Mouse (Mus musculus): ENCODE data around the gene Col17a1. TPM values are rescaled to one million over a fixed set of nuclear protein-coding genes. Genes with fewer than 3 reads are reported as not detected.

The Col17a1 gene
- polyA plus RNA-seq (2015; fragmentation: Nextera tagmentation; extraction: Ambion mirVana) = 0.32 and 0.84 TPM in 2 replicates

DNA sequence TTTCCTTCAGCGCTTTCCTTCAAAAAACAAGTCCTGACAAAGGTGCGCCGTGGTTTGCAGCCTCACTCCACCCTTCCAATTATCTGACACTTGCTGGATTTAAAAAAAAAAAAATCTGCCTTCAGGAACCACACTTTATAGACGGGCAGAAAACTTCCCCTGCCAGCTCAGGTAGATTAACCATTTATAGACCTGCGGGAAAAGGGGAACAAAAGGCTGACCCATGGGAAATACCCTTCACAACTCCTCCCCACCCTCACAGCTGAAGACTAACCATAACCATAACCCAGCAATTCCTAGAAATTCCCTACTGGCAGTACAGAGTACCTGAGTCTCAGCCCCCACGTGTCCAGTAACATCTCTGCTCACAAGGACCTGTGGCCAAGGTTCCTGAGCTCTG, at the start of gene Col17a1:
Gene Col17a1 (minus strand): TSS at position 101 of the 400 bp plus-strand sequence.
- H3K27ac ChIP-seq (ENCODE audit: low read length) = no peak within 1 kb of the TSS
- 61% methylated on average over 6 of the region's 6 CpGs for WGBS
- H3K9me3 ChIP-seq (ENCODE audit: low read length) = no peaks in the 10 kb centered on the region
- H3K36me3 ChIP-seq (ENCODE audit: insufficient read depth, low read length) = no peaks in the 10 kb centered on the region
- no peak for ATAC-seq (ENCODE audit: low FRiP score, low TSS enrichment)
- H3K4me2 ChIP-seq (replicated peaks; ENCODE audit: low read depth, low read length) = no peak within 1 kb of the TSS
- H3K4me1 ChIP-seq (ENCODE audit: insufficient read depth, low read length) = peaks cover 5% of the 10 kb centered on the region; the same call in 1 of the 2 replicates
- H3K27me3 ChIP-seq (ENCODE audit: insufficient read depth, low read length) = no peaks in the 10 kb centered on the region
- no peak within 1 kb of the TSS for H3K4me3 ChIP-seq (ENCODE audit: low read length)
- no peak within 1 kb of the TSS for H3K9ac ChIP-seq (replicated peaks; ENCODE audit: low read length)

DNA sequence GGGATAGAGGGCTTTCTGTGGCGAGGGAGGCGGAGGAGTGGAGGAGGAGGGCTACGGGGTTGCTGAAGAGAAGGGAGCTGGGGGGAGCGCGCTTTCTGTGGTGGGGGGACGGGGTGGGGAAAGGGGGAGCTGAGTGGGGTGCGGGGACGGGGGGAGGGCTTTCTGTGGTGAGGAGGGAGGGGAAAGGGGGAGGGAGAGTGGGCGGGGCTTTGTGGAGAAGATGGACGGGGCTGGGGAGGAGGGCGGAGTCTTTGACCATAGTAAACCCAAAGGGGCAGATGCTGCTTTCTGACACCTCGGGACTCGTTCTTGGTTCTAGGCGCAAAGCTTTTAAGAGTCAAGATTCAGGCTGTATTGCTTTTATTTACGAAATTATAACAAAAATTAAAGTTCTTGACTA, 40.0 kb upstream of the Col17a1 start:
- peak overlapping the region; percentile 90 for H3K27ac ChIP-seq (ENCODE audit: low read length)
- peaks cover 33% of the 10 kb centered on the region for H3K36me3 ChIP-seq (ENCODE audit: insufficient read depth, low read length)
- no peaks in the 10 kb centered on the region for H3K9me3 ChIP-seq (ENCODE audit: low read length)
- under 1% methylated on average over 12 of the region's 15 CpGs for WGBS
- H3K27me3 ChIP-seq (ENCODE audit: insufficient read depth, low read length) = no peaks in the 10 kb centered on the region
- H3K9ac ChIP-seq (replicated peaks; ENCODE audit: low read length) = peak overlapping the region; percentile 87
- ATAC-seq (ENCODE audit: low FRiP score, low TSS enrichment) = no peak; the same call in 1 of the 2 replicates
- peaks cover 12% of the 10 kb centered on the region for H3K4me1 ChIP-seq (ENCODE audit: insufficient read depth, low read length)
- peak overlapping the region; percentile 63 for H3K4me3 ChIP-seq (ENCODE audit: low read length)
- peak overlapping the region; percentile 62 for H3K4me2 ChIP-seq (replicated peaks; ENCODE audit: low read depth, low read length)

DNA sequence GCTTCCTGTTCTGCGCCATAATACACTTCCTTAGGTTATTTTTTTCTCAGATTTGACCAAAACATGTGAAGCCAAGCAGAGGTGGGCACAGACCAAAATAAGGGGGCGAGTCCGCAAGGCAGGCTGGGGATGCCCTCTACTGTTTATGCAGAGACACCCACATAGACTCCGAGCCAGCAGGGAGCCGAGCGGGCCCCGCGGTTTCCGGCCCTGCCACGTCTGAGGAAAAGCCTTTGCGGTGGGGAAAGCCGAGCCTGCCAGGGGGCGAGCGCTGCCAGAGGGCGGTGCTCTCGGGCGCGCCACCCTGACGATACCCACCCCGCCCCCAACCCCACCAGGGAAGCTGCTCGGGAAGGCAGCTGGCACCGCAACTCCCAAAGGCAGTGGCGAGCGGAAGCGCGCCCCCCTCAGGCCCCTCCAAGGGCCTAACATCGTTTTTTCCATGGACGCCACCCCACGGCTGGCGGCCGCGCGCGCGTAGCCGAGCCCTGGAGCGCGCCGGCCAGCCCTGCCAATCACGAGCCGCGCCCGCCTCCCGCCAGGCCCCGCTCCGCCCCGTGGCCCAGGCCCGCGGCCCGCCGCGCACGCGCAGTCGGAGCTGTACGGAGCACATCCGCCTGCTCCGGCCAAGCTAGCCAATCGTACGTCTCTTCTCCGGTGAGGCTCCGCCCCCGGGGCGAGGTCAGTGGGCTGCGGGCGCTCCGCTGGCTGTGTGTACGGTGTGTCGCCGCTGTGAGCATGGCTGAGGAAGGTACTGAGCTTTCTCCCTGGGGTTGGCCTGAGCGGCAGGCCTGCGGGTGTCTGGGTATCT, 39.4 kb upstream of the Col17a1 start, which contains the start of gene Sfr1:
Gene Sfr1 (plus strand): TSS at position 612 of the 811 bp plus-strand sequence.
- Histone ChIP-seq H3K36me3 (ENCODE audit: insufficient read depth, low read length) (peaks cover 30% of the 10 kb centered on the region), H3K9me3 (ENCODE audit: low read length) (no peaks in the 10 kb centered on the region), H3K4me3 (ENCODE audit: low read length) (peak within 1 kb of the TSS; percentile 63), H3K27me3 (ENCODE audit: insufficient read depth, low read length) (no peaks in the 10 kb centered on the region), H3K4me2 (replicated peaks; ENCODE audit: low read depth, low read length) (peak within 1 kb of the TSS; percentile 86), H3K9ac (replicated peaks; ENCODE audit: low read length) (peak within 1 kb of the TSS; percentile 87), H3K27ac (ENCODE audit: low read length) (peak within 1 kb of the TSS; percentile 97), H3K4me1 (ENCODE audit: insufficient read depth, low read length) (peaks cover 12% of the 10 kb centered on the region)
- WGBS = under 1% methylated on average over 71 of the region's 72 CpGs
- peak; percentile 98 for ATAC-seq (ENCODE audit: low FRiP score, low TSS enrichment)

DNA sequence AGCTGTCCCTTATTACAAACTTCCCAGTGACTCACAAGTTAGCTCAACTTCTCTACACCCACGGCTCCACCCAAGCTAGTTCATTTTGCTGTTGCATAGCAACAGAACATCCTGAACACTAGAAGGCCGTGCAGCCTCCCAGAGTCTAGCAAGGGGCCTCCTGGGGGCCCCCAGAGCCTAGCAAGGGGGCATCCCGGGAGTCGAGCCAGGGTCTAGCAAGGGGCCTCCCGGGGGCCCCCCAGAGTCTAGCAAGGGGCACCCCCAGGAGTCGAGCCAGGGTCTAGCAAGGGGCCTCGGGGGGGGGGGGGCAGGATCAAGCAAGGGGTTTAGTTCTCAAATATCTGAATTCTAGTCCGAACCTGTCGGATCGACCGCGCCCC, 38.8 kb upstream of the Col17a1 start:
- peak; percentile 75 for ATAC-seq (ENCODE audit: low FRiP score, low TSS enrichment)
- Histone ChIP-seq H3K4me1 (ENCODE audit: insufficient read depth, low read length) (peaks cover 12% of the 10 kb centered on the region), H3K4me2 (replicated peaks; ENCODE audit: low read depth, low read length) (peak overlapping the region; percentile 86), H3K9me3 (ENCODE audit: low read length) (no peaks in the 10 kb centered on the region), H3K4me3 (ENCODE audit: low read length) (peak overlapping the region; percentile 63), H3K27me3 (ENCODE audit: insufficient read depth, low read length) (no peaks in the 10 kb centered on the region), H3K9ac (replicated peaks; ENCODE audit: low read length) (peak overlapping the region; percentile 79), H3K27ac (ENCODE audit: low read length) (peak overlapping the region; percentile 97), H3K36me3 (ENCODE audit: insufficient read depth, low read length) (peaks cover 24% of the 10 kb centered on the region)
- WGBS = 0% methylated on average over 12 of the region's 12 CpGs

- Histone ChIP-seq H3K9ac (replicated peaks; ENCODE audit: low read length) (no peak overlapping the region), H3K27ac (ENCODE audit: low read length) (no peak overlapping the region), H3K4me3 (ENCODE audit: low read length) (no peak overlapping the region), H3K36me3 (ENCODE audit: insufficient read depth, low read length) (no peaks in the 10 kb centered on the region), H3K4me1 (ENCODE audit: insufficient read depth, low read length) (peaks cover 8% of the 10 kb centered on the region), H3K9me3 (ENCODE audit: low read length) (no peaks in the 10 kb centered on the region), H3K4me2 (replicated peaks; ENCODE audit: low read depth, low read length) (no peak overlapping the region), H3K27me3 (ENCODE audit: insufficient read depth, low read length) (no peaks in the 10 kb centered on the region)
- ATAC-seq (ENCODE audit: low FRiP score, low TSS enrichment) = no peak
- 63% methylated on average over 7 of the region's 7 CpGs for WGBS
Measured at GRCm38 (mm10) chr19:47725643-47726140, 33.8 kb upstream of the Col17a1 start.

DNA sequence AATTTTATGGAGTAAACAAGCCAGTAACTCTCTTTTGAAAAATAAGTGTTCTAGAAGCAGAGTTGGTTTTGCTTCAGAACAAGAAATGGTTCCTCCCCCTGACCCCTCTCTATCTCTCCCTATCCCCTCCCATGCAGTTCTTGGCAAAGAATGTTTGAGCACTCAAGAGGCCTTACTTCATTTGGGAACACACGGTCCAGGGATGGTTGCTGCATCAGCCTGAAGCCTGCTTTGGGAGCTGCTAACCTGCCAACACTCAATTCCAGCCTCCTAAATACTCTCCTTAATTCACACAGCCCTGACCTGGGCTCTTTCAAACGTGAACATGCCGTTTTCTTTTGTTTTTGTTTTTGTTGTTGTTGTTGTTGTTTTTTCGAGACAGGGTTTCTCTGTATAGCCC, 33.0 kb upstream of the Col17a1 start:
- no peaks in the 10 kb centered on the region for H3K36me3 ChIP-seq (ENCODE audit: insufficient read depth, low read length)
- no peak overlapping the region for H3K9ac ChIP-seq (replicated peaks; ENCODE audit: low read length)
- no peaks in the 10 kb centered on the region for H3K9me3 ChIP-seq (ENCODE audit: low read length)
- WGBS = 73% methylated on average over 4 of the region's 4 CpGs
- no peak for ATAC-seq (ENCODE audit: low FRiP score, low TSS enrichment)
- no peak overlapping the region for H3K27ac ChIP-seq (ENCODE audit: low read length)
- H3K27me3 ChIP-seq (ENCODE audit: insufficient read depth, low read length) = no peaks in the 10 kb centered on the region
- H3K4me3 ChIP-seq (ENCODE audit: low read length) = no peak overlapping the region
- H3K4me1 ChIP-seq (ENCODE audit: insufficient read depth, low read length) = peaks cover 2% of the 10 kb centered on the region
- no peak overlapping the region for H3K4me2 ChIP-seq (replicated peaks; ENCODE audit: low read depth, low read length)

GRCm38 (mm10) chr19:47722471-47722870, 30.6 kb upstream of the Col17a1 start:
- no peak overlapping the region for H3K4me3 ChIP-seq (ENCODE audit: low read length)
- no peaks in the 10 kb centered on the region for H3K9me3 ChIP-seq (ENCODE audit: low read length)
- H3K4me2 ChIP-seq (replicated peaks; ENCODE audit: low read depth, low read length) = no peak overlapping the region
- no peak for ATAC-seq (ENCODE audit: low FRiP score, low TSS enrichment)
- no peaks in the 10 kb centered on the region for H3K36me3 ChIP-seq (ENCODE audit: insufficient read depth, low read length)
- WGBS = 25% methylated on average over 6 of the region's 6 CpGs
- H3K9ac ChIP-seq (replicated peaks; ENCODE audit: low read length) = no peak overlapping the region
- H3K27me3 ChIP-seq (ENCODE audit: insufficient read depth, low read length) = no peaks in the 10 kb centered on the region
- H3K27ac ChIP-seq (ENCODE audit: low read length) = no peak overlapping the region
- no peaks in the 10 kb centered on the region for H3K4me1 ChIP-seq (ENCODE audit: insufficient read depth, low read length)

GRCm38 (mm10) chr19:47719147-47719546, 27.3 kb upstream of the Col17a1 start:
- Histone ChIP-seq H3K4me1 (ENCODE audit: insufficient read depth, low read length) (no peaks in the 10 kb centered on the region), H3K4me2 (replicated peaks; ENCODE audit: low read depth, low read length) (no peak overlapping the region), H3K4me3 (ENCODE audit: low read length) (no peak overlapping the region), H3K27ac (ENCODE audit: low read length) (no peak overlapping the region), H3K36me3 (ENCODE audit: insufficient read depth, low read length) (no peaks in the 10 kb centered on the region), H3K27me3 (ENCODE audit: insufficient read depth, low read length) (no peaks in the 10 kb centered on the region), H3K9me3 (ENCODE audit: low read length) (peaks cover 2% of the 10 kb centered on the region; the same call in 1 of the 2 replicates), H3K9ac (replicated peaks; ENCODE audit: low read length) (no peak overlapping the region)
- ATAC-seq (ENCODE audit: low FRiP score, low TSS enrichment) = no peak
- 85% methylated on average over 3 of the region's 3 CpGs for WGBS

DNA sequence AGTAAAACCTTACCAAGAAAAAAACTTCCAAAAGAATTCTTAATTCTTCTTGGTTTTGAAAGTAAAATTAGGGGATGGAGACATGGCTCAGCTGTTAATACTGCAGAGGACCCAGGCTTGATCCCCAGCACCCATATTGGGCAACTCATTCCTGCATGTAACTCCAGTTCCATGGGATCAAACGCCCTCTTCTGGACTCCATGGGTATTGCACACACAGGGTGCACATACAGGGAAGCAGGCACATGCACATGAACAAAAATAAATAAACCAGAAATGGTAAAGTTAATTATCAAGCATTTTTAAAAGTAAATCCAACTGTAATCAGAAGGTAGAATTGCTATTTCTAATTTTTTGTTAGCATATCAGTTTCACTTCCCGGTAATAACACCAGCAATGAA, 24.2 kb upstream of the Col17a1 start:
- H3K4me1 ChIP-seq (ENCODE audit: insufficient read depth, low read length) = no peaks in the 10 kb centered on the region
- WGBS = 62% methylated on average over 2 of the region's 2 CpGs
- H3K9me3 ChIP-seq (ENCODE audit: low read length) = peaks cover 2% of the 10 kb centered on the region; the same call in 1 of the 2 replicates
- H3K4me2 ChIP-seq (replicated peaks; ENCODE audit: low read depth, low read length) = no peak overlapping the region
- no peaks in the 10 kb centered on the region for H3K36me3 ChIP-seq (ENCODE audit: insufficient read depth, low read length)
- ATAC-seq (ENCODE audit: low FRiP score, low TSS enrichment) = no peak
- H3K27ac ChIP-seq (ENCODE audit: low read length) = no peak overlapping the region
- no peaks in the 10 kb centered on the region for H3K27me3 ChIP-seq (ENCODE audit: insufficient read depth, low read length)
- no peak overlapping the region for H3K4me3 ChIP-seq (ENCODE audit: low read length)
- no peak overlapping the region for H3K9ac ChIP-seq (replicated peaks; ENCODE audit: low read length)

DNA sequence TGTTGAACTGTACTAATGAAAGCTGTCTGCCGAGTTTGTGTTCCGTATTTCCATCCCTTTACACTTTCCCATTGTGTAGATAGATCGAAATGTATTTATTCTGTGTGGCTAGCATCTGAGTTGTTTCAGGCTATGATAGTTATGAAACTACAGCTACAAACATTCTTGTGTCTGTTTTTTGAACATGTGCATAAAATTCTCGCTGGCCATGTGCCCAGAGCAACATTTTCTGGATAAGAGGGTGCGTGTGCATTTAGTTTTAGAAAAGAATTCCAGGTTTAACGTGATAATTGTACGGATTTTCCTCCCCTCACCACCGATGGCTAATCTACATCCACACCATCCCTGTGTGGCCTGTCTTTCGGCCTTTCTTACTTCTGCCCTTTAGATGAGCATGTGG, 21.6 kb upstream of the Col17a1 start:
- H3K9ac ChIP-seq (replicated peaks; ENCODE audit: low read length) = no peak overlapping the region
- WGBS = 75% methylated on average over 9 of the region's 9 CpGs
- peaks cover 2% of the 10 kb centered on the region; the same call in 1 of the 2 replicates for H3K9me3 ChIP-seq (ENCODE audit: low read length)
- no peak for ATAC-seq (ENCODE audit: low FRiP score, low TSS enrichment)
- no peak overlapping the region for H3K27ac ChIP-seq (ENCODE audit: low read length)
- H3K4me3 ChIP-seq (ENCODE audit: low read length) = no peak overlapping the region
- no peaks in the 10 kb centered on the region for H3K27me3 ChIP-seq (ENCODE audit: insufficient read depth, low read length)
- no peak overlapping the region for H3K4me2 ChIP-seq (replicated peaks; ENCODE audit: low read depth, low read length)
- no peaks in the 10 kb centered on the region for H3K4me1 ChIP-seq (ENCODE audit: insufficient read depth, low read length)
- no peaks in the 10 kb centered on the region for H3K36me3 ChIP-seq (ENCODE audit: insufficient read depth, low read length)
